Mouse (Mus musculus) myocyte (in vitro differentiated cells): ENCODE data around the gene Ccdc38. TPM values are rescaled to one million over a fixed set of nuclear protein-coding genes. Genes with fewer than 3 reads are reported as not detected.

Experiments used
- H3K27me3 ChIP-seq: one replicate; pipeline ENCODE4 v1.6.1; 2011; ENCODE audit not compliant: control insufficient read depth, insufficient read depth, insufficient read length
- H3K36me3 ChIP-seq: one replicate; pipeline ENCODE4 v1.6.1; 2011; ENCODE audit not compliant: control insufficient read depth, insufficient read depth
- H3K4me2 ChIP-seq: one replicate; pipeline ENCODE4 v1.6.1; 2011; ENCODE audit warnings: low read depth, control low read depth
- H3K4me3 ChIP-seq: one replicate; pipeline ENCODE4 v1.5.1; 2011; ENCODE audit warnings: mild to moderate bottlenecking, control low read depth, moderate library complexity
- H3K79me2 ChIP-seq: one replicate; pipeline ENCODE4 v1.6.1; 2011; ENCODE audit not compliant: control insufficient read depth, insufficient read depth
- H3ac ChIP-seq: one replicate; pipeline ENCODE4 v1.6.1; 2011; ENCODE audit not compliant: control insufficient read depth, insufficient read length
- CEBPB ChIP-seq: IDR thresholded peaks from 2 replicates; pipeline ENCODE4 v1.6.1; 2011; ENCODE audit warnings: mild to moderate bottlenecking, moderate library complexity; ENCODE audit not compliant: poor library complexity, insufficient read depth, severe bottlenecking
- E2F4 ChIP-seq: IDR thresholded peaks from one replicate; pipeline ENCODE4 v1.6.1; 2011; ENCODE audit warnings: mild to moderate bottlenecking, control low read depth, moderate library complexity; ENCODE audit not compliant: insufficient read depth
- MAX ChIP-seq: IDR thresholded peaks from one replicate; pipeline ENCODE4 v1.6.1; 2011; ENCODE audit warnings: low read depth, mild to moderate bottlenecking, control low read depth
- MYOD1 ChIP-seq, 3 experiments: IDR thresholded peaks; one replicate each; pipeline ENCODE4 v1.6.1; 2011; ENCODE audit warnings: control low read depth in 2 of 3, low read depth in 2 of 3, mild to moderate bottlenecking in 2 of 3, moderate library complexity in 1 of 3; ENCODE audit not compliant: insufficient read length in 2 of 3, control insufficient read depth in 1 of 3
- MYOG ChIP-seq, 3 experiments: IDR thresholded peaks; one replicate each; pipeline ENCODE4 v1.6.1; 2011; ENCODE audit warnings: control low read depth in 2 of 3, low read depth in 2 of 3, mild to moderate bottlenecking in 2 of 3; ENCODE audit not compliant: insufficient read length in 2 of 3, control insufficient read depth in 1 of 3, insufficient read depth in 1 of 3
- POLR2A ChIP-seq: IDR thresholded peaks from one replicate; pipeline ENCODE4 v1.6.1; 2011; ENCODE audit warnings: low read depth, mild to moderate bottlenecking, control low read depth, moderate library complexity; ENCODE audit not compliant: insufficient read length
- POLR2AphosphoS2 ChIP-seq: IDR thresholded peaks from one replicate; pipeline ENCODE4 v1.6.1; 2011; ENCODE audit warnings: low read depth, control low read depth; ENCODE audit not compliant: insufficient read length
- REST ChIP-seq: IDR thresholded peaks from one replicate; pipeline ENCODE4 v1.6.1; 2011; ENCODE audit warnings: mild to moderate bottlenecking, control low read depth, moderate library complexity; ENCODE audit not compliant: insufficient read depth, insufficient read length
- SRF ChIP-seq: IDR thresholded peaks from one replicate; pipeline ENCODE4 v1.6.1; 2011; ENCODE audit warnings: low read depth; ENCODE audit not compliant: control insufficient read depth, insufficient read length
- TCF12 ChIP-seq: IDR thresholded peaks from one replicate; pipeline ENCODE4 v1.6.1; 2011; ENCODE audit warnings: mild to moderate bottlenecking, control low read depth; ENCODE audit not compliant: poor library complexity, insufficient read depth, severe bottlenecking
- TCF3 ChIP-seq: IDR thresholded peaks from one replicate; pipeline ENCODE4 v1.6.1; 2011; ENCODE audit warnings: low read depth, control low read depth; ENCODE audit not compliant: insufficient read length
- USF1 ChIP-seq: IDR thresholded peaks from one replicate; pipeline ENCODE4 v1.6.1; 2011; ENCODE audit warnings: low read depth, mild to moderate bottlenecking, control low read depth, moderate library complexity
- polyA plus RNA-seq: library from polyadenylated mRNA; unstranded; fragments of >200 nt; fragmentation: generic; extraction: Trizol; gene quantifications from one replicate; pipeline ENCODE4 v1.2.1, GENCODE M21; 2012; ENCODE audit warnings: missing spikeins

Gene Ccdc38
- polyA plus RNA-seq, 1 experiment, result 0.05 TPM

GRCm38 (mm10) chr10:93623725-93624124, 83.3 kb downstream of the Ccdc38 start:
- H3K27me3 ChIP-seq, result no peaks in the 10 kb centered on the region

GRCm38 (mm10) chr10:93624151-93624550, 83.7 kb downstream of the Ccdc38 start:
- H3K36me3 ChIP-seq, result no peaks in the 10 kb centered on the region
- H3K4me3 ChIP-seq, result no peak overlapping the region
- no peak overlapping the region for H3ac ChIP-seq
- no peaks in the 10 kb centered on the region for H3K27me3 ChIP-seq
- no peaks in the 10 kb centered on the region for H3K79me2 ChIP-seq
- TF ChIP-seq MYOG (IDR thresholded peaks at IDR 0.05; ENCODE audit: control insufficient read depth in 1 of 3, insufficient read depth in 1 of 3, insufficient read length in 2 of 3, low read depth in 2 of 3), result no peak
- no peak for TF ChIP-seq MYOD1 (IDR thresholded peaks at IDR 0.05; ENCODE audit: control insufficient read depth in 1 of 3, insufficient read length in 2 of 3, low read depth in 2 of 3)
- TF ChIP-seq SRF, result no peak
- no peak for TF ChIP-seq MAX
- TF ChIP-seq USF1, result no peak
- TF ChIP-seq POLR2AphosphoS2, result no peak
- no peak for TF ChIP-seq TCF12
- TF ChIP-seq TCF3, result no peak
- no peak for TF ChIP-seq E2F4
- no peak for TF ChIP-seq REST
- no peak for TF ChIP-seq POLR2A
- no peak for TF ChIP-seq CEBPB
- no peak overlapping the region for H3K4me2 ChIP-seq

More at GRCm38 (mm10) chr10:93623725-93624124, 83.3 kb downstream of the Ccdc38 start:
- H3K36me3 ChIP-seq, result no peaks in the 10 kb centered on the region
- TF ChIP-seq E2F4 (no peak), MYOD1 (IDR thresholded peaks at IDR 0.05; ENCODE audit: control insufficient read depth in 1 of 3, insufficient read length in 2 of 3, low read depth in 2 of 3) (no peak), USF1 (no peak), CEBPB (no peak), POLR2A (no peak), TCF12 (no peak), MYOG (IDR thresholded peaks at IDR 0.05; ENCODE audit: control insufficient read depth in 1 of 3, insufficient read depth in 1 of 3, insufficient read length in 2 of 3, low read depth in 2 of 3) (no peak), SRF (no peak), MAX (no peak), REST (no peak), TCF3 (no peak), POLR2AphosphoS2 (no peak)
- H3K4me3 ChIP-seq, result no peak overlapping the region
- no peaks in the 10 kb centered on the region for H3K79me2 ChIP-seq
- H3ac ChIP-seq, result no peak overlapping the region
- H3K4me2 ChIP-seq, result no peak overlapping the region

- no peaks in the 10 kb centered on the region for H3K27me3 ChIP-seq
- H3ac ChIP-seq, result no peak overlapping the region
Observed at GRCm38 (mm10) chr10:93630310-93630709, 89.9 kb downstream of the Ccdc38 start.

GRCm38 (mm10) chr10:93632086-93632485, 91.7 kb downstream of the Ccdc38 start:
- no peak overlapping the region for H3ac ChIP-seq
- no peaks in the 10 kb centered on the region for H3K36me3 ChIP-seq
- H3K4me2 ChIP-seq, result no peak overlapping the region
- H3K4me3 ChIP-seq, result no peak overlapping the region
- TF ChIP-seq SRF (no peak), POLR2AphosphoS2 (no peak), REST (no peak), MYOD1 (IDR thresholded peaks at IDR 0.05; ENCODE audit: control insufficient read depth in 1 of 3, insufficient read length in 2 of 3, low read depth in 2 of 3) (no peak), MYOG (IDR thresholded peaks at IDR 0.05; ENCODE audit: control insufficient read depth in 1 of 3, insufficient read depth in 1 of 3, insufficient read length in 2 of 3, low read depth in 2 of 3) (no peak), USF1 (no peak), MAX (no peak), TCF12 (no peak), E2F4 (no peak), CEBPB (no peak), POLR2A (no peak), TCF3 (no peak)
- no peaks in the 10 kb centered on the region for H3K79me2 ChIP-seq
- H3K27me3 ChIP-seq, result no peaks in the 10 kb centered on the region

More at GRCm38 (mm10) chr10:93630310-93630709, 89.9 kb downstream of the Ccdc38 start:
- no peaks in the 10 kb centered on the region for H3K36me3 ChIP-seq
- no peak overlapping the region for H3K4me3 ChIP-seq
- no peak overlapping the region for H3K4me2 ChIP-seq
- H3K79me2 ChIP-seq, result no peaks in the 10 kb centered on the region
- TF ChIP-seq USF1, result no peak
- TF ChIP-seq REST, result no peak
- no peak for TF ChIP-seq SRF
- no peak for TF ChIP-seq POLR2AphosphoS2
- TF ChIP-seq MYOD1 (IDR thresholded peaks at IDR 0.05; ENCODE audit: control insufficient read depth in 1 of 3, insufficient read length in 2 of 3, low read depth in 2 of 3), result no peak
- TF ChIP-seq MAX, result no peak

- no peaks in the 10 kb centered on the region for H3K27me3 ChIP-seq
- H3K4me3 ChIP-seq, result no peak overlapping the region
- no peaks in the 10 kb centered on the region for H3K79me2 ChIP-seq
- no peaks in the 10 kb centered on the region for H3K36me3 ChIP-seq
- H3ac ChIP-seq, result no peak overlapping the region
- TF ChIP-seq MYOG (IDR thresholded peaks at IDR 0.05; ENCODE audit: control insufficient read depth in 1 of 3, insufficient read depth in 1 of 3, insufficient read length in 2 of 3, low read depth in 2 of 3) (no peak), USF1 (no peak), POLR2AphosphoS2 (no peak), MAX (no peak), E2F4 (no peak), CEBPB (no peak), SRF (no peak), TCF12 (no peak), TCF3 (no peak), MYOD1 (IDR thresholded peaks at IDR 0.05; ENCODE audit: control insufficient read depth in 1 of 3, insufficient read length in 2 of 3, low read depth in 2 of 3) (no peak), REST (no peak), POLR2A (no peak)
- H3K4me2 ChIP-seq, result no peak overlapping the region
Observed at GRCm38 (mm10) chr10:93633563-93633962, 93.1 kb downstream of the Ccdc38 start.
